Mouse (Mus musculus) frontal cortex, postnatal 14 days (tissue): ENCODE measurements at regions not wholly inside any gene's neighbourhood (a gene's known extent, or its start where the extent isn't known, plus 50 kb on each side); places are given as distances from the start of the nearest gene placed in this dataset.
A peak's percentile ranks its signal among the peaks of the same experiment; 100 is the strongest.

Experiments
- DNase-seq, 2 experiments: peaks; one replicate each; pipeline ENCODE4 v3.0.0; 2022; ENCODE audit warnings: low spot score in 2 of 2

GRCm38 (mm10) chr6:116767738-116768522, 51.2 kb upstream of the Tmem72 start:
- peak; percentile 52 to 82 for DNase-seq

DNA sequence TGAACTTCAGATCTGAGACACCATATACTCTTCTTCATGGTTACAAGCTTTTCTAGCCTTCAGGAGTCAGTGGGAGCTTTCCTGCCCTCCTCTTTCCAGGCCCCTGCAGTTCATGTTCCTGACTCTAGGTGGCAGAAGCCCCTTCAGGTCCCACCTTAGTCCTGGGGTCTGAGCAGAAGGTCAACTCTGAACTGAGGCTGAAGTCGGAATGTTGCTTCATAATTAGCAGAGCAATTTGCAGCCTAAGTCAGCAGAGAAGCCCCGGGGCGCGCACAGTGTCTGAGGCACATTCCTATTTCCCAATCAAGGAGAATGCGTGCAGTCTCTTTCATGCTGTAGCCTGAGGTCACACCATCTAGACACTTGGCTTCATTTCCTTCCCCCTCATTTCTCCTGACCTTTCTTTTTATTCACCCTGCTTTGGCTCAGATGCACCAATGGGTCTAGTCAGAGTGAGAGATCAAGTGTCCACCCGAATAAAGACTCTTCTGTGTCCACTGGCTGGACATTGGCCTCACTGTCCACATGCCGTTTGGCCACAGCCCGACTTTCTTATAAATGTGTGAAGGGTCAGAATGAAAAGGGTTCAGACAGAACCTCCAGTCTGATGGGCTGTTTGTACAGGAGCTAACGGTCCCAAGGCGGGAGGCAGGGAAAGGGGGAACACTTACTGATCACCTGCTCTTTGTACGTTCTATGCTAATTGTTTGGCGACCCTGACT, 58.4 kb upstream of the Tmem72 start:
- no peak for DNase-seq

DNA sequence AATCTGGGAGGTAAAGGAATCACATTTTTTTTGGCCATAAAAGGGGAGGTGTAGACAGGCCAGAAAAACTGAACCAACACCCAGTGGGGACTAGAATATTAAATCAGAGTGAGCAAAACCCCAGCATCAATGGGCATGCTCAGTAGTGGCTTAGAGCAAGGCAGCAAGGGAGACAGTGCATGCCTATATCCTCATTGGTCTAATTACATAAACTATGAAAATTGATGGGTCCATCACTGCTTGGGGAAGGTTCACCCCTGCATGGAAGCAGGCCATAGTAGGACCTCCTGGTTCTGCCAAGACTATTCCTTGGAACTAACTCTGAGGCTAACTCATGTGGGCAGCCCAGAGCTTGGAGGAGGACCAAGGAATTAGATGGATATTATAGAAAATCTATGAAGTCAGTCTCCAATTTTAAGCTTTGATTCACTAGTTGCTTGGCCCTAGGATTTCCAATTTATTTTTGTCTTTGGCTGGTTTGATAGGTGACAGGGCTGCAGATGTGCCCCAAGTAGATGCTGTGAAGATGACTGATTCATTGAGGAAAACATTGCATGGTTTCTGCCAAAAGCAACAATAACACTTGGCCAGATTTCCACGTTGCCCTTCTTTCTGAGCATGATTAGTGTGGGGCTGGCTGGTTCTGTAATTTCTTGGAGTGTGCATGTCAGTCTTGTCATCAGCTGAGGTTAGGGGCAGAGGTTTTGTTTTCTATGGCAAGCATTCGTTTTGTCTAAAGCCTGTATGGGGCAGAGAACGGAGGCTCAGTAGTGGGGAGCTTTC, 70.0 kb upstream of the Tmem72 start:
- no peak for DNase-seq

DNA sequence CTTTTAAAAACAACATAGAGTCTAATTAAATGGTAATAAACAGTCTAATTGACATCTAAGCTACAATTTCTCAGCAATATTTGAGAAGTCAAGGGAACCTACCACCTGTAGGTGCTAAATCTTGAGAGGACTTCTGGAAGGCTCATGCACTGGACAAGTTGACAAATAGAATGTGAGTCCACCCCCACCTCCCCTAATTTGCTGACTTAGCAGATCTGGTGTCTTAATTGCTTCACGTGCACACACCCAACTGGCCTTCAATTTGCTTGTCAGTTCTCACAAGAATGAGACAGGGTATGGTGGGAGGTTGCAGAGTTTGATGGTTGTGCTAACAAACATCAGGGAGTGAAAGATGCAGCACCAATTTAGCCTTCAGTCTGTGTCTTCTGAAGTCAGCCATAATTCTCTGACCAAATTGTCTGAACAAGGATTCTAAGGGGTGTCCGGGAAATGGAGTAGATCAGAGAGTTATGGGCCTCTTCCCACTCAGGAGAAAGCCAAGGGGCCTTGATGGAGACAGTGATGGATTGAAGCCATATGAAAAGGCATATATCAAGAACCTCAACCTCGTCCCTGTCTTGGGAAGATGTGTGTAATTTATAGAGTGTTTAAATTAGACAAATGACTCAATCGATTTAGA, 76.7 kb upstream of the Tmem72 start:
- DNase-seq, result no peak

GRCm38 (mm10) chr6:116793961-116794336, 77.2 kb upstream of the Tmem72 start:
- no peak for DNase-seq

- DNase-seq, result no peak
Observed at GRCm38 (mm10) chr6:116821215-116821912, 104.7 kb upstream of the Tmem72 start.

GRCm38 (mm10) chr6:116822605-116823004, 105.9 kb upstream of the Tmem72 start:
- no peak for DNase-seq

GRCm38 (mm10) chr6:116825628-116826027, 108.9 kb upstream of the Tmem72 start:
- DNase-seq, result no peak

- no peak for DNase-seq
Observed at GRCm38 (mm10) chr6:116829341-116829740, 112.6 kb upstream of the Tmem72 start.

DNA sequence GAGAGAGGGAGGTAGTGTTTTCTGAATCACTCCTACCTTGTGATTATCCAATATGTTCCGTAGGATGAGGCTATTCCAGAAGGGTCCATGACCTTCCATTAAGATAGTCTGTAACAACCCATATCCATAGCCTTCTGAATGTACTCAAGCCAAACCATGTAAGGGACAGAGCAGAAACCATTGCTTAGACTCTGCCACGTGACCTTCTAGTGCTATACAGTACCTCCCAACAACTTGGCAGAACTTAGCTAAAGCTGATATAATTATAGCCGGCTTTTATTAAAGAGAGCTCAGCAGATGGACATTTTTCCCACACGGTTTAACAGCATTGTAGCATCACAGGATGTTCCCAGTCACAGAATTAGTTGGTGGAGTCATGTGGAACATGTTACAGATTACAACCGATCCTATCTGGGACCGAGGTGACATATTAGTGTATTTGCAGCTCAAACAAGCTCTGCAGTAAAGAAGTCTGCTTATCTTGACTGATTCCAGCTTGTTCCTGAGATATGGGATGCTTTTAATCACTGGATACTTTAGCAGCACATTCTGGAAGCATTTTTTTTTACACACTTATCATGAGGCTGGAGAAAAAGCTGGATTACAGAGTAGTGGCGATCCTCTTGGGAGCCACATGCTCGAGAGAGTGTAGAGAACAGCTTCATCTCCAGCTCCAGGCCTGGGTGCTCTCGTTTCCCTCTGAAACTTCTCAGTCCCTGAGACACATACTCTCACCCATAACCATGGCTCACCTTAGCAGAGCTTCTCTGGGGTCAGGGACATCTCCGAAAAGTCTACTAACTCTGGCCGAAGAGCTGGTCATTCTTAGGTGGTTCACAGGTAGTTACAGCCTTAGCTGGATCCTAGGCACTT, 129.5 kb upstream of the Tmem72 start:
- no peak for DNase-seq

DNA sequence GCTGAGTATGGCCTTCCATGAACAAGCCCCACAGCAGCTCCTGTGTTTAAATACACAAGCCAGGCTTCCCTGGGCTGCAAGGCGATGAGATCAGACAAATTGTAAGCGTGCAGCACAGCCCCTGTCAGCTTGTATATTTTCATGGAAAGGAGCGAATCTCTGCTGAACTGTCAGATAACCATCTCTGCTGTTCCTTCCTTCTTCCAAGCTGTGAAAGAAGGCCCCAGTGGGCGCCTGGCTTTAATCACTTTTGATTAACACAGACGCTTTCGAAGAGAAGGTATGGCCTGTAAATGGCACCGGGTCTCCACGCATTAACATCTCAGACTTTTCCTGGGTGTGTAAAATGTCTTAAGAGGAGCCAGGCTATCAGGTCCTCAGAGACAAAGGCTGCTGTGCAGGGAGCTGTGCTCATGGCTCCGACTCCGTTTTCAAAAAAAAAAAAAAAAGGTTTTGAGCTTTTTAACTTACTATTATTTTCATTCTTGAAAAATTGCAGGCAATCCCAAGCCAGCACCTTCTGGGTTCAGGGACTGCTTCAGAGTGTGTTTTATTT, 131.9 kb upstream of the Tmem72 start:
- DNase-seq, result no peak

DNA sequence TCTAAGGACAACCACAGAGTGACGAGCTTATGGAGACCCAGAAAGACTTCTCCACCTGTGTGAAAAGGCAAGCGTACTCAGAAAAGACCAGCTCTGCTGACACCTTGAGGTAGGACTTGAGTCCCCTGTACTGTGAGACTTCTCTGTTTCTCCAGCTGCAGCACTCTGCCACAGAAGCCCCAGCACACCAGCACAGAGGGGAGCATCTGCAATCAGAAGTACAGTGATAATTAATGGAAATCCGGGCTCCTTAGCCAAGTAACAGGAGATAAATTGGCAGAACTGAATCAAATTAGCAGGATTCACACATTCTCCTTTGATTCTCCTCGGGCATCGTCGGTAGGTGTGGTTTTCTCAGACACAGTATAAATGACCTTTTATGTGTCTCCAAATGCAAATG, 137.3 kb upstream of the Tmem72 start:
- no peak for DNase-seq

- no peak for DNase-seq
Observed at GRCm38 (mm10) chr6:116856093-116856492, 139.4 kb upstream of the Tmem72 start.

DNA sequence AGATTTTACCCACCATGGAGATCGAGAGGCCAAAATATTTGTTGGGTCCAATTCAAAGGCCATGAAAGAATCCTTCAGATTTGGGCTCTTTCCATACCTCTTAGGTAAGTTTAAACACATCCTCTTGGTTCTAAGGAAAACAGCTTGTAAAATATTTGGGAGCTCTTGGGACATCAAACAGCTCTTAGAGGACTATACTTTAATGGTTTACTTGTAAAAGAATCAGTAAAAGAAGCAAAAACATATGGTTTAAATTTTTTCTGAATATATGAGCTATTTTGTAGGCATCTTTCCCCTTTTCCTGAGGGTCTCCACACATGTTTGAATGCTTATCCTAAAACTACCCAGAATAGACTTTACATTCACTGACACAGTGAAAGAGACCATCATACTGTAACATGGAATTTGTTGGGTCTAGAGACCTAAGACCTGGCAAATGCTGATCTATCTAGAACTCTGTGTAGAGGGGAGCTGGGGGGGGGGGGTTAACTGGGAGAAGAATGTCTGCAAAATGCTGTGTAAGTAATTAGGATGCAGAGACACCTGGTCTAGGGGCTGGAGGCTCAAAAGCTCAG, 140.3 kb upstream of the Tmem72 start:
- no peak for DNase-seq

DNA sequence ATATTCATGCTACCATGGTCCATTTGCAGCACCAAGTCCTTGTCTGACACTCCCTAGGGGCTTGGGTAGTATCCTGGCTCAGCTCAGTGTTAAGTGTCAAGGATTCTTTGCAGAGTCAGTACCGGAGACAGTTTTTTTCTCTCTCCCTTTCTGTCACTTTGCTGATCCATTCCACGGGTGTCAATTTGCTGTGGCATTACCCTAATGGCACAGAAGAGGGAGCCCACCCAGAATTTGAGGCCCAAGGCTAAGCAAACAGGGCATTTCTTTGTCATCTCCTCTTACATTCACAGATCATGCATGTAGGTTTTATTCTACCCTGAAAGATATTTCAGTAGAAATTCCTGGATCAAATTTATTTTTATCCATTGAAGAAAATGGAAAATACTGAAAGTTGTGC, 146.4 kb upstream of the Tmem72 start:
- no peak for DNase-seq

DNA sequence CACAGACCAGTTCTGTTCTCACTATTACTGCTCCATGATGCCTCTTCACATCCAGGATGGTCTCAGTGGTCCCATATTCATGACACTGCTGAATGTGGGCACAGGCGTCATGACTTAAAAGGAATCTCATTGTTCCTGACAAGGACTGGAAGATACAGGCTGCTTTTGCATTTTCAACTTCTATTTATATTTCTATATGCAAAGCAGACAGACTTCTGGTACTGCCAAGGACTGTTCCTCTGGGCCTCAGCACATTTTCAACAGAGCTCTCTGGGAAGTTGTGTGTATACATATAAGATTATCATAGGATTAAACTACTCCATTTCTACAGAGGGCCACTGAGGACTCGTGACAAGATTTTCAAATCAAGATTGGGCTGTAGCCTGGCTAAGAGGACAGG, 146.9 kb upstream of the Tmem72 start:
- no peak for DNase-seq

DNA sequence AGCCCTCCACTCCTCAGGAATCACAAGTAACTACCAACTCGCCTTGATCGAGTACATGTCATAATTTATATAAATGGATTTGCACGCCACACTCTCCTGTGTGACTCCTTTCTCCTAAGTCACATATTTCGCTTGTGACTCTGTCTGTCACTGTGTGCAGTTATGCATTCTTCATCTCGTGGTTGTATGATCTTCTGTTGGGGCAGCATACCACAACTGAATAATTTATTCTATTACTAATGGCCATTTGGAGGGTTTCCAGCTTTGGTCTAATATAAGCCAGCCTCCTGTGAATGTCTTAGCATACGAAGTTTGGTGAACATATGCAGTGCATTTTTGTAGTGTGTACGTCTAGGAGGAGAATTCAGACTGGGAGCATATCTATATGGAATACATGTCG, 176.6 kb upstream of the Tmem72 start:
- no peak for DNase-seq

- no peak for DNase-seq
Observed at GRCm38 (mm10) chr6:116894252-116894651, 177.5 kb upstream of the Tmem72 start.

DNA sequence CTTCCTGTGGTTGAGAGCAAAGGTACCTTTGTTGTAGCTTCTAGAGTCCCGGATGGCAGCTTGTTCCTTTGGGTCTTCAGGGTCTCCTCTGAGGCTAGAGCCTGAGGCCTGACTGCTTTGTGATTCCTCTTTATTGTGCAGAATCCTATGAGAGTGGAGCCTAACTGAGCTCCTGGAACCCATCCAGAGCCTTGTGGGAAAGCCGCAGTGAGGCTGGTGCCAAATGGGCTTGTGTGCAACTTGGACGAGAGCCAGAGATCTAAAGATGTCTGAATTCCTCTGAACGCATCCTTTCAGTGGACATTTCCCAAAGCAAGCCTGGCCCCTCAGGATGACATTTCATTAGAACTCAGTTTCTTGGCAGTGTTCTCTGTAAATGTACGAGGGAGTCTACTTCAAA, 178.4 kb upstream of the Tmem72 start:
- DNase-seq, result peak in 1 of 2 experiments; percentile 42

GRCm38 (mm10) chr6:116896132-116896630, 179.5 kb upstream of the Tmem72 start:
- DNase-seq, result no peak
